ENCODE assay signal across 1 mouse cellular context in genomic region chr3:137933986-137934385, GRCm38 (mm10).
TF ChIP-seq lines count a peak whose summit lies in the region.

No protein-coding gene starts in this region.

TF ChIP-seq in CH12.LX, 34 proteins besides CTCF, POLR2A, EP300 and RAD21 (continued from another document):
- TF ChIP-seq UBTF (IDR thresholded peaks at IDR 0.05; ENCODE audit: low read depth, low read length) = no peak
- TF ChIP-seq POLR2AphosphoS2 (IDR thresholded peaks at IDR 0.05; ENCODE audit: low read depth, low read length) = no peak
- no peak for TF ChIP-seq KAT2A (IDR thresholded peaks at IDR 0.05; ENCODE audit: insufficient replicate concordance, low read length)
- TF ChIP-seq E2F4 (IDR thresholded peaks at IDR 0.05; ENCODE audit: insufficient replicate concordance, low read depth, low read length) = no peak
- TF ChIP-seq MAFK (IDR thresholded peaks at IDR 0.05; ENCODE audit: insufficient replicate concordance, low read length) = no peak; the same call in 1 of the 2 replicates
- no peak for TF ChIP-seq ZNF384 (IDR thresholded peaks at IDR 0.05; ENCODE audit: low read depth, low read length)
- TF ChIP-seq GABPA (IDR thresholded peaks at IDR 0.05; ENCODE audit: insufficient replicate concordance, low read depth, low read length) = no peak
- TF ChIP-seq USF1 (IDR thresholded peaks at IDR 0.05; ENCODE audit: low read depth, low read length) = no peak
- peak; percentile 59 for TF ChIP-seq ETS1 (conservative IDR thresholded peaks at IDR 0.05; ENCODE audit: low read depth, low read length)
- no peak for TF ChIP-seq NRF1 (IDR thresholded peaks at IDR 0.05; ENCODE audit: low read depth, low read length)
- peak; percentile 60 for TF ChIP-seq SIN3A (IDR thresholded peaks at IDR 0.05; ENCODE audit: low read length)
- no peak for TF ChIP-seq ZMIZ1 (IDR thresholded peaks at IDR 0.05; ENCODE audit: low read depth, low read length)
- peak; percentile 51 for TF ChIP-seq JUN (IDR thresholded peaks at IDR 0.05; ENCODE audit: insufficient read depth, low read depth, low read length)
- 0 out of 2 replicates have a peak, but pooled peaks have one; percentile 31 for TF ChIP-seq MAZ (IDR thresholded peaks at IDR 0.05; ENCODE audit: low read depth, low read length)
- TF ChIP-seq USF2 (conservative IDR thresholded peaks at IDR 0.05; ENCODE audit: low read depth, low read length) = no peak
- no peak for TF ChIP-seq BHLHE40 (IDR thresholded peaks at IDR 0.05; ENCODE audit: low read depth, low read length)
- TF ChIP-seq ZKSCAN1 (IDR thresholded peaks at IDR 0.05; ENCODE audit: borderline replicate concordance, low read depth, low read length) = no peak
- peak; percentile 35; the same call in 1 of the 2 replicates for TF ChIP-seq MEF2A (IDR thresholded peaks at IDR 0.05; ENCODE audit: borderline replicate concordance, low read depth, low read length)
- no peak for TF ChIP-seq ZC3H11A (IDR thresholded peaks at IDR 0.05; ENCODE audit: low read depth, low read length)
- no peak for TF ChIP-seq NELFE (IDR thresholded peaks at IDR 0.05; ENCODE audit: low read depth, low read length)
- peak; percentile 60; the same call in 1 of the 2 replicates for TF ChIP-seq JUND (conservative IDR thresholded peaks at IDR 0.05; ENCODE audit: low read depth, low read length)
